Mouse (Mus musculus): ENCODE data around the gene Yeats4. TPM values are rescaled to one million over a fixed set of nuclear protein-coding genes. Genes with fewer than 3 reads are reported as not detected.
"Not testable (repeated sequence)": the region's sequence is repeated elsewhere in the genome, so short reads cannot be mapped to it uniquely, and the experiment has no call there.

Yeats4 gene
- polyA plus RNA-seq, 1 experiment from 2014 or later: 145 TPM

- H3K4me1 ChIP-seq (ENCODE audit: control insufficient read depth, insufficient read depth, low read length); H3K9ac ChIP-seq (replicated peaks; ENCODE audit: low read length); H3K27ac ChIP-seq (replicated peaks; ENCODE audit: low read depth, low read length); H3K36me3 ChIP-seq (ENCODE audit: control insufficient read depth, insufficient read depth, low read length); ATAC-seq (ENCODE audit: low FRiP score, low TSS enrichment); H3K4me3 ChIP-seq (replicated peaks; ENCODE audit: low read depth, low read length); H3K27me3 ChIP-seq (ENCODE audit: control insufficient read depth, insufficient read depth, low read length); DNase-seq; H3K9me3 ChIP-seq (ENCODE audit: control insufficient read depth, low read length); H3K4me2 ChIP-seq (ENCODE audit: low read length): not testable (repeated sequence)
- WGBS: 96% methylated on average over 6 of the region's 6 CpGs
Measured at GRCm38 (mm10) chr10:117208787-117209186, 15.5 kb downstream of the Yeats4 start.

DNA sequence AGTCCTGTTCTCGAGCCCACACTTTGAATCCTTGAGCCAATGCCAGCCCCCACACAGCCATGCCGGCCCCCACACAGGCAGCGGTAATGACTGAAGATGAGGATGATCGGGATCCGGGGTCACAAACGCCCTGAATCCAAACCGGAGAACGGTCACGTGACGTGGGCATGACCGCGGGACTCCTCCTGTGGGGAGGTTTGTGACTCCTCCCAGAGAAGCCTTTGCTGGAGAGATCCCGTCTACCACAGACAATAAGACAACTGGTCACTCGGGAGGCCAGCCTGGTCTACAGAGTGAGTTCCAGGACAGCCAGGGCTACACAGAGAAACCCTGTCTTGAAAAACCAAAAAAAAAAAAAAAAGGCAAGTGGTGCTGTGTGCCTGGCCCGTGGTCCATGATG is 16.1 kb downstream of the Yeats4 start:
- Histone ChIP-seq H3K36me3 (ENCODE audit: control insufficient read depth, insufficient read depth, low read length) (peaks cover 9% of the 10 kb centered on the region), H3K4me3 (replicated peaks; ENCODE audit: low read depth, low read length) (no peak overlapping the region), H3K9me3 (ENCODE audit: control insufficient read depth, low read length) (no peaks in the 10 kb centered on the region), H3K4me2 (ENCODE audit: low read length) (no peak overlapping the region), H3K27me3 (ENCODE audit: control insufficient read depth, insufficient read depth, low read length) (no peaks in the 10 kb centered on the region), H3K4me1 (ENCODE audit: control insufficient read depth, insufficient read depth, low read length) (no peaks in the 10 kb centered on the region), H3K27ac (replicated peaks; ENCODE audit: low read depth, low read length) (no peak overlapping the region), H3K9ac (replicated peaks; ENCODE audit: low read length) (no peak overlapping the region)
- DNase-seq: no peak
- 88% methylated on average over 15 of the region's 15 CpGs for WGBS
- ATAC-seq (ENCODE audit: low FRiP score, low TSS enrichment): no peak

DNA sequence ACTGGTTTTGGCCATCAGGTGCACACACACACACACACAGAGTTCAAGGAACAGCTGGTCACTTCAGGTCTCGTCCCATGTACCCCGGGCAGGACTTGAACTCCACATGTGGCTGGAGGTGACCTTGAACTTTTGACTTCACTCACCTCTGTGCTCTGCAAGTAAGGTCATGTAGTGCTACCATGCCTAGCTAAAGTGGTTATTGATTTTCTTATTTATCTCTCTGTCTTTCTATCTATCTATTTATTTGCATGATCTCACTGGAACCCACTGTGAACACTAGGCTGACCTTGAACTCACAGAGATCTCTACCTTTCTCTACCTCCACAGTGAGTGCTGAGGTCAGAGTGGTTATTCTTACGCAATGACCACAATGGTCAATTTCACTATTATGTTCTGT is 18.2 kb downstream of the Yeats4 start:
- Histone ChIP-seq H3K4me2 (ENCODE audit: low read length) (no peak overlapping the region), H3K4me3 (replicated peaks; ENCODE audit: low read depth, low read length) (no peak overlapping the region), H3K27ac (replicated peaks; ENCODE audit: low read depth, low read length) (no peak overlapping the region), H3K4me1 (ENCODE audit: control insufficient read depth, insufficient read depth, low read length) (no peaks in the 10 kb centered on the region), H3K9ac (replicated peaks; ENCODE audit: low read length) (no peak overlapping the region), H3K36me3 (ENCODE audit: control insufficient read depth, insufficient read depth, low read length) (no peaks in the 10 kb centered on the region), H3K27me3 (ENCODE audit: control insufficient read depth, insufficient read depth, low read length) (no peaks in the 10 kb centered on the region), H3K9me3 (ENCODE audit: control insufficient read depth, low read length) (no peaks in the 10 kb centered on the region)
- ATAC-seq (ENCODE audit: low FRiP score, low TSS enrichment): no peak
- 95% methylated on average over 3 of the region's 3 CpGs for WGBS
- DNase-seq: no peak

DNA sequence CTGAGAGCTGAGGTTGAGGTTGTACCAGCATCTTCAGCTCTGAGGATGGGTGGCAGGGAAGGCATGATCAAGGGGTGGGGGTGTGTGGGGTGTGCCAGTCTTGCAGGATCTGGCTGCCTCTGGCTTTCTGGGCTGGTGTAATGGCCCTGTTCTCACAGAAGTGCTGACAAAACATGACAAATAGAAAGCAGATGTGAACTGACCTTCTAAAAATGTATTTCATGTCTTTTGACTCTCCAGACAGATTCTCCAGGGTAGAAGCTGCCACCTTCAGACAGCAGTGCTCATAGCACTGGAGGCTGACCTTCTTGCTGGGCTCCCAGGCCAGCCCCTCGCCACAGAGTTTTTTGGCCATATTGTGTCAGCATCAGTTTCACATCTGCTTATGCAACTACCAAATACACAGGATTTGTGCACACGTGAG is 20.7 kb downstream of the Yeats4 start:
- Histone ChIP-seq H3K4me3 (replicated peaks; ENCODE audit: low read depth, low read length) (no peak overlapping the region), H3K36me3 (ENCODE audit: control insufficient read depth, insufficient read depth, low read length) (no peaks in the 10 kb centered on the region), H3K4me2 (ENCODE audit: low read length) (no peak overlapping the region), H3K9ac (replicated peaks; ENCODE audit: low read length) (no peak overlapping the region), H3K9me3 (ENCODE audit: control insufficient read depth, low read length) (no peaks in the 10 kb centered on the region), H3K27ac (replicated peaks; ENCODE audit: low read depth, low read length) (no peak overlapping the region), H3K27me3 (ENCODE audit: control insufficient read depth, insufficient read depth, low read length) (no peaks in the 10 kb centered on the region), H3K4me1 (ENCODE audit: control insufficient read depth, insufficient read depth, low read length) (no peaks in the 10 kb centered on the region)
- DNase-seq (no peak), ATAC-seq (ENCODE audit: low FRiP score, low TSS enrichment) (no peak)
- WGBS: 80% methylated on average over 2 of the region's 2 CpGs

DNA sequence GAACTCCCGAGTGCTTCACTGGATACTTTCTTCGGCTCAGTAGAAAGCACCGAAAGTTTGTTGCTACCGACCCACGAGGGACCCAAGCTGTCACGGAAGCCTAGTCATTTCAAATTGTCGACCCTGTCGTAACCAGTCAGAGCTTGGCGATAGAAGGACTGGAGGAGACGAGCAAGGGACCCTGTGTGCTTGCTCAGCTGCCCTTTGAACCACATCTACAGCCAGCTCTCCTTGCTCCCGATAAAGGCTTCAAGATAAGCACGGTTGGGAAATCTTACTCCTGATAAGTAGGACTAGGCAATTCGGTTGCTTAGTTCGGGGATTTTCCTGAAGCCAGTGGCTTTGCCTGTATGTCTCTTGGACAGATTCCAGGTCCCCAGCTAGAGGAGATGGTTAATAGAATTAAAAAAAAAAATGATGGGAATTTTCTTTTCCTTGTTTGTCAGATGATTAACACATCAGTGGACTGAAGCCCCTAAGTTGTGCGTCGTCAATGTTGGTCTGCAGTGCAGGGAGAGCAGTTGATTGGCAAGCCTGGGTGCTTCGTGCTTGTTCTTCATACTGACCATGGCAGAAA is 21.2 kb downstream of the Yeats4 start:
- Histone ChIP-seq H3K4me2 (ENCODE audit: low read length) (no peak overlapping the region), H3K9me3 (ENCODE audit: control insufficient read depth, low read length) (no peaks in the 10 kb centered on the region), H3K27me3 (ENCODE audit: control insufficient read depth, insufficient read depth, low read length) (no peaks in the 10 kb centered on the region), H3K4me3 (replicated peaks; ENCODE audit: low read depth, low read length) (no peak overlapping the region), H3K4me1 (ENCODE audit: control insufficient read depth, insufficient read depth, low read length) (no peaks in the 10 kb centered on the region), H3K9ac (replicated peaks; ENCODE audit: low read length) (no peak overlapping the region), H3K27ac (replicated peaks; ENCODE audit: low read depth, low read length) (no peak overlapping the region), H3K36me3 (ENCODE audit: control insufficient read depth, insufficient read depth, low read length) (no peaks in the 10 kb centered on the region)
- 82% methylated on average over 17 of the region's 17 CpGs for WGBS
- no peak for DNase-seq
- no peak for ATAC-seq (ENCODE audit: low FRiP score, low TSS enrichment)

GRCm38 (mm10) chr10:117199701-117200100 is 24.6 kb downstream of the Yeats4 start:
- 5% methylated on average over 3 of the region's 3 CpGs for WGBS
- ATAC-seq (ENCODE audit: low FRiP score, low TSS enrichment) (no peak), DNase-seq (no peak)

DNA sequence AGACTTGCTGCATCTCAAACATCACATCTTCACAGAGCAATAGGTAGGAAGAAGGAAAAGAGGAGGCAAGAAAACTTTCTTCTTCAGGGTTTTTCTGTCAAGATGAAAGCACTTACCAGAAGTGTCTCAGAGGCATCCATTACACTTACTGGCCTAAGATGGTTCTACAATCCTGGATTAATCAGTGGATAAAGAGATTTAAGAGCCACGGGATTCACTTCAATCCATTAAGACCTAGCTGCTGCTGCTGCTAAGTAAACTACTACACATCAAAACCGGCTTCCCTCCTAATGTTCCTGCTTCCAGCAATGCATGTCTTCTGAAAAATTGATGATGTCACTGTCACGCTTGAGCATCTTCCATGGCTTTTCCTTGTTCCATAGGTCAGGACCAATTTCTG is 27.6 kb downstream of the Yeats4 start:
- no peaks in the 10 kb centered on the region for H3K27me3 ChIP-seq (ENCODE audit: control insufficient read depth, insufficient read depth, low read length)
- H3K4me3 ChIP-seq (replicated peaks; ENCODE audit: low read depth, low read length): no peak overlapping the region
- DNase-seq (no peak), ATAC-seq (ENCODE audit: low FRiP score, low TSS enrichment) (no peak)
- H3K9ac ChIP-seq (replicated peaks; ENCODE audit: low read length): no peak overlapping the region
- H3K36me3 ChIP-seq (ENCODE audit: control insufficient read depth, insufficient read depth, low read length): no peaks in the 10 kb centered on the region
- H3K9me3 ChIP-seq (ENCODE audit: control insufficient read depth, low read length): no peaks in the 10 kb centered on the region
- H3K4me2 ChIP-seq (ENCODE audit: low read length): no peak overlapping the region
- H3K27ac ChIP-seq (replicated peaks; ENCODE audit: low read depth, low read length): no peak overlapping the region
- H3K4me1 ChIP-seq (ENCODE audit: control insufficient read depth, insufficient read depth, low read length): no peaks in the 10 kb centered on the region
- 71% methylated on average over 3 of the region's 3 CpGs for WGBS

More at GRCm38 (mm10) chr10:117199701-117200100, 24.6 kb downstream of the Yeats4 start:
- H3K27ac ChIP-seq (replicated peaks; ENCODE audit: low read depth, low read length): no peak overlapping the region
- no peaks in the 10 kb centered on the region for H3K36me3 ChIP-seq (ENCODE audit: control insufficient read depth, insufficient read depth, low read length)
- no peak overlapping the region for H3K4me2 ChIP-seq (ENCODE audit: low read length)
- H3K4me1 ChIP-seq (ENCODE audit: control insufficient read depth, insufficient read depth, low read length): no peaks in the 10 kb centered on the region
- no peak overlapping the region for H3K9ac ChIP-seq (replicated peaks; ENCODE audit: low read length)
- no peaks in the 10 kb centered on the region for H3K27me3 ChIP-seq (ENCODE audit: control insufficient read depth, insufficient read depth, low read length)
- H3K9me3 ChIP-seq (ENCODE audit: control insufficient read depth, low read length): no peaks in the 10 kb centered on the region
- H3K4me3 ChIP-seq (replicated peaks; ENCODE audit: low read depth, low read length): no peak overlapping the region

DNA sequence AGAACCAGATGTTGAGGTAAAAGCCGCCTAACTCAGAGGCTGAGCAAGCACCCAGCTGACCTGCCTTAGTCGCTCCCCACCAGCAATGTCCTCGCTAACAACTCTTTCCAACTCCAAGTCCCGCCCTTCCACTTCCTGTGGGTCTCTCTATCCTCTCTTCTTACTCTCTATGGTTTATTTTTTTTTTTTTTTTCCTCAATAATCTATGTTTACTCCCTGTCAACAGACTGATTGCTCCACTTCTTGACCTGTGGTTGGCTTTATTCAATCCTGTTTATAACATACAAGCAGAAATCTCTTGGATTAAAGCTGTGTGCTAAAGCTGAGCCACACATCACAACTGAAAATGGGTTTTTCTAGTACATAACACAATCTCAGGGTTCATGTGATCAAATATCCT is 28.6 kb downstream of the Yeats4 start:
- ATAC-seq (ENCODE audit: low FRiP score, low TSS enrichment) (no peak), DNase-seq (no peak)
- Histone ChIP-seq H3K36me3 (ENCODE audit: control insufficient read depth, insufficient read depth, low read length) (no peaks in the 10 kb centered on the region), H3K9ac (replicated peaks; ENCODE audit: low read length) (no peak overlapping the region), H3K9me3 (ENCODE audit: control insufficient read depth, low read length) (no peaks in the 10 kb centered on the region), H3K27ac (replicated peaks; ENCODE audit: low read depth, low read length) (no peak overlapping the region), H3K4me1 (ENCODE audit: control insufficient read depth, insufficient read depth, low read length) (no peaks in the 10 kb centered on the region), H3K4me2 (ENCODE audit: low read length) (no peak overlapping the region), H3K27me3 (ENCODE audit: control insufficient read depth, insufficient read depth, low read length) (no peaks in the 10 kb centered on the region), H3K4me3 (replicated peaks; ENCODE audit: low read depth, low read length) (no peak overlapping the region)
- 96% methylated on average over 4 of the region's 4 CpGs for WGBS

DNA sequence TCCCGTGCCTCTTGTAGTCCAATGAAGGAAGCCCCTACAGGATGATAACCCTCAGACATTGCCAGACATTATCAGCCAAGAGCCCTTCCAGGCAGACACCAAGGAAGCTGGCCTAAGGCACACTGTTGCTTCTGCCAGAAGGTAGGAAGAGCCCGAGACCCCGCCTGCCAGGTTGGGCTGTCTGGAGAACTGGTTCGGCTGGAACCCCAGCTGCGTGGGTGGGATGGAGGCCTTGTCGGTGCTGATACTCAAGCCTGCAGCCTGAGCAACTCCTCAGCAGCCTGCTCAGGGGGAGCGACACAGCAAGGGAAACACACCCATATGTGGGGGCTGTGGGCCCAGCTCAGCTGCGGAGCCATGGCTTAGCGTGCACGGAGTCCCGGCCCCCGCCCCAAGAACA is 29.3 kb downstream of the Yeats4 start:
- WGBS: 91% methylated on average over 12 of the region's 12 CpGs
- Histone ChIP-seq H3K9me3 (ENCODE audit: control insufficient read depth, low read length) (no peaks in the 10 kb centered on the region), H3K36me3 (ENCODE audit: control insufficient read depth, insufficient read depth, low read length) (no peaks in the 10 kb centered on the region), H3K27me3 (ENCODE audit: control insufficient read depth, insufficient read depth, low read length) (no peaks in the 10 kb centered on the region), H3K4me2 (ENCODE audit: low read length) (no peak overlapping the region), H3K4me1 (ENCODE audit: control insufficient read depth, insufficient read depth, low read length) (no peaks in the 10 kb centered on the region), H3K27ac (replicated peaks; ENCODE audit: low read depth, low read length) (no peak overlapping the region), H3K9ac (replicated peaks; ENCODE audit: low read length) (no peak overlapping the region), H3K4me3 (replicated peaks; ENCODE audit: low read depth, low read length) (no peak overlapping the region)
- ATAC-seq (ENCODE audit: low FRiP score, low TSS enrichment) (no peak), DNase-seq (no peak)

Measured in midbrain, embryonic 14.5 days (tissue).